Mouse (Mus musculus) ES-E14 (cell line): ENCODE results near the gene C2cd2l. TPM values are rescaled to one million over a fixed set of nuclear protein-coding genes. Genes with fewer than 3 reads are reported as not detected.

Experiments
- DNase-seq: peaks from one replicate; pipeline ENCODE4 v3.0.0-alpha.2; 2013; ENCODE audit warnings: low read depth, low spot score
- H3K27ac ChIP-seq: 2 replicates; pipeline ENCODE4 v1.5.1; 2012; ENCODE audit warnings: low read depth, mild to moderate bottlenecking, low read length, moderate library complexity, mixed read lengths; ENCODE audit not compliant: poor library complexity, insufficient read depth, severe bottlenecking
- H3K36me3 ChIP-seq: 2 replicates; pipeline ENCODE4 v1.6.1; 2012; ENCODE audit warnings: mild to moderate bottlenecking, low read length, moderate library complexity, mixed read lengths; ENCODE audit not compliant: control insufficient read depth, poor library complexity, insufficient read depth, severe bottlenecking
- H3K4me1 ChIP-seq, 2 experiments: fragments of 150-350 bp in 1 of 2; sonication (generic) in 1 of 2; 2 replicates each; pipeline ENCODE4 v1.6.1; 2012; ENCODE audit warnings: low read length in 2 of 2, mild to moderate bottlenecking in 1 of 2, mixed read lengths in 1 of 2; ENCODE audit not compliant: control insufficient read depth in 2 of 2, insufficient read depth in 2 of 2, poor library complexity in 1 of 2
- H3K4me3 ChIP-seq, 2 experiments: fragments of 150-350 bp in 1 of 2; sonication (generic) in 1 of 2; 2 replicates each; pipeline ENCODE4 v1.5.1; 2012; ENCODE audit warnings: low read length in 2 of 2, low read depth in 1 of 2, mild to moderate bottlenecking in 1 of 2, mixed read lengths in 1 of 2; ENCODE audit not compliant: insufficient read depth in 1 of 2, poor library complexity in 1 of 2, severe bottlenecking in 1 of 2
- H3K9ac ChIP-seq: 2 replicates; pipeline ENCODE4 v1.6.1; 2012; ENCODE audit warnings: low read depth, mild to moderate bottlenecking, low read length, mixed read lengths; ENCODE audit not compliant: poor library complexity, insufficient read depth, severe bottlenecking
- H3K9me3 ChIP-seq: fragments of 150-350 bp; sonication (generic); 2 replicates; pipeline ENCODE4 v1.6.1; 2012; ENCODE audit warnings: low read depth, mild to moderate bottlenecking, low read length; ENCODE audit not compliant: control insufficient read depth, insufficient read depth
- CHD2 ChIP-seq: IDR thresholded peaks from 2 replicates; pipeline ENCODE4 v1.6.1; 2014; ENCODE audit warnings: mild to moderate bottlenecking, low read depth, low read length, inconsistent platforms
- HCFC1 ChIP-seq: IDR thresholded peaks from 2 replicates; pipeline ENCODE4 v1.6.1; 2012; ENCODE audit warnings: low read length, inconsistent platforms, borderline replicate concordance; ENCODE audit not compliant: insufficient read depth
- MAFK ChIP-seq: IDR thresholded peaks from 2 replicates; pipeline ENCODE4 v1.6.1; 2014; ENCODE audit warnings: mild to moderate bottlenecking, low read depth, low read length, inconsistent platforms; ENCODE audit not compliant: insufficient read depth
- ZC3H11A ChIP-seq: IDR thresholded peaks from 2 replicates; pipeline ENCODE4 v1.6.1; 2012; ENCODE audit warnings: low read depth, mild to moderate bottlenecking, inconsistent platforms, low read length, borderline replicate concordance
- ZNF384 ChIP-seq: IDR thresholded peaks from 2 replicates; pipeline ENCODE4 v1.6.1; 2012; ENCODE audit warnings: low read depth, low read length, inconsistent platforms
- in situ Hi-C, 2 experiments: fragments of 600-800 bp; cut with MboI; formaldehyde crosslinking; loops; one replicate each; pipeline ENCODE4 v1.15.1; 2025; ENCODE audit warnings: low sequenced_read_pairs in 2 of 2, inconsistent platforms in 1 of 2; ENCODE audit not compliant: unreplicated experiment in 2 of 2
- total RNA-seq: library from RNA; depleted of rRNA; stranded (reverse); fragments of 300-350 nt; gene quantifications from 2 replicates; pipeline ENCODE4 v1.2.3, GENCODE M21; 2012

The C2cd2l gene
- total RNA-seq, 1 experiment = 13.9 TPM

DNA sequence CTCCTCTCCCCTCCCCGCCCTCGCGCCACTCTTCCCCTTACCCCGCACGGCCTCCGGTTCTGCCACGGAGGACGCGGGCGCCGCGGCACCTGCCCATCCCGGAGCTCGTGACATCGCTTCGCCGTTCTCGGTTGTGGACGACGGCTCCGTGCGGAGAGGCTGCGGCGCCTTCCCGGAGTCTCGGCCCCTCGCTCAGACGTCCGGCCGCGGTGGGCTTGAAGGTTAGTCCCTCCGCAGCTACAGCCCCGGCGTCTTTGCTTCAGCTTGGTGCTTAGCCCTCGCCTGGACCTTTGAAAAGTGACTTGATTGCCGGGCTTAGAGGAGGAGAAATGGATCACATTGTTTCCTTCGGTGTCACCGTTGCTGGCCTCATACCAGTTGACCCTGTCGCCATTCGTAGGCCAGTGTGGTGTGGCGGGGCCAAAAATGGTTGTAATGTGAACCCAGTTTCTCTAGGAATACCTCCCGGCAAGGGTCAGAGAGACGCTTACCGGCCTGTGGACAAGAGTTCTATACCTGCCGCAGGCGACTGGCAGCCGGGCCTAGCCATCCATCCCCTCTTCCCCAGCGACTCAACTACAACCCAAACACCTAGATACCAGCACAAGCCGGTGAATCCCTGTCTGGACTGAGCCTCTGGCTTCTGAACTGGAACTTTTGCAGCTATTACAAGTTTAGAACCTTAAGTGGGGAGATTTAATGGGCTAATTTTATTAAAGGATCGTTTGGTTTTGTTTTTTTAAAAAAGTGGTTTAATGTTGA is 15.4 kb upstream of the C2cd2l start:
- no peaks in the 10 kb centered on the region for H3K9me3 ChIP-seq
- peaks cover 0 to 7% of the 10 kb centered on the region in 2 experiments; a peak in 1 of 4 replicates for H3K4me1 ChIP-seq
- peaks cover 27% of the 10 kb centered on the region for H3K36me3 ChIP-seq
- peak overlapping the region; percentile 89 to 91 for H3K4me3 ChIP-seq
- TF ChIP-seq ZNF384 = no peak
- no peak for TF ChIP-seq MAFK
- TF ChIP-seq ZC3H11A = no peak
- no peak for TF ChIP-seq HCFC1
- TF ChIP-seq CHD2 = no peak
- H3K27ac ChIP-seq = peak overlapping the region; percentile 86
- no peak for DNase-seq
- in situ Hi-C loops = no loop called here
- H3K9ac ChIP-seq = peak overlapping the region; percentile 92

DNA sequence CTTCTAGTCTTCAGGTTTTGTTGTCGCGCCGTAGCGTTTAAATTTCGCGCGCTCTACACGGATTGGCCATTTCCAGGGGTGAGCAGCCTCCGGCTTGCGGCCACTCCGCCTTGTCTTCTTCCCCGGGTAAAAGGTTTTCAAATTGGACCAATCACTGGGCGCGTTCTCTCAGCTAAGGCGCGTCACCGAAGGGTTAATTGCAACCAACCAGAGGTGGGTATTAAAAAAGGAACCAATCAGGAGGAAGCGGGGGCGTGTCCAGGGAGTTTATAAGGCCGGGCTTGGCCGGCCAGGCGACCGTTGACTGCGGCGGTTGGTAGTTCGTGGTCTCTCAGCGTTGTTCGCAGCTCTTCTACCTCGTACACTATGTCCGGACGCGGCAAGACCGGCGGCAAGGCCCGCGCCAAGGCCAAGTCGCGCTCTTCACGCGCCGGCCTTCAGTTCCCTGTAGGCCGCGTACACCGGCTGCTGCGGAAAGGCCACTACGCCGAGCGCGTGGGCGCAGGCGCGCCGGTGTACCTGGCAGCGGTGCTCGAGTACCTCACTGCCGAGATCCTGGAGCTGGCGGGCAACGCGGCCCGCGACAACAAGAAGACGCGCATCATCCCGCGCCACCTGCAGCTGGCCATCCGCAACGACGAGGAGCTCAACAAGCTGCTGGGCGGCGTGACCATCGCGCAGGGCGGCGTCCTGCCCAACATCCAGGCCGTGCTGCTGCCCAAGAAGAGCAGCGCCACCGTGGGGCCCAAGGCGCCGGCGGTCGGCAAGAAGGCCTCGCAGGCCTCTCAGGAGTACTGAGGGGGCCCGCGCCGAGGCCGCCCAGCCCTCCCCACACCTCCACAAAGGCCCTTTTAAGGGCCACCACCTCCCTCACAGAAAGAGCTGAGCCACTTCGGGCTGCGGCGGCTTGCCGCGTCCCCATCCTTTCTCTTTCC is 14.6 kb upstream of the C2cd2l start, which contains the start of gene H2afx:
TSS of gene H2afx (plus strand) at position 299 of the 935 bp plus-strand sequence.
- DNase-seq = peak; percentile 98
- H3K4me1 ChIP-seq = peaks cover 0 to 7% of the 10 kb centered on the region in 2 experiments; a peak in 1 of 4 replicates
- no peak for TF ChIP-seq ZC3H11A
- TF ChIP-seq HCFC1 = peak; percentile 58; the same call in 1 of the 2 replicates
- peak; percentile 84 for TF ChIP-seq CHD2
- peak within 1 kb of the TSS; percentile 92 for H3K9ac ChIP-seq
- H3K36me3 ChIP-seq = peaks cover 27% of the 10 kb centered on the region
- in situ Hi-C loops = no loop called here
- H3K27ac ChIP-seq = peak within 1 kb of the TSS; percentile 87
- no peaks in the 10 kb centered on the region for H3K9me3 ChIP-seq
- H3K4me3 ChIP-seq = peak within 1 kb of the TSS; percentile 89 to 91

GRCm38 (mm10) chr9:44332918-44333638 is 13.0 kb upstream of the C2cd2l start:
- DNase-seq = peak; percentile 56
- H3K4me3 ChIP-seq = peak overlapping the region; percentile 48 to 54; a peak in 3 of 4 replicates
- no peak overlapping the region for H3K9ac ChIP-seq
- H3K36me3 ChIP-seq = peaks cover 30% of the 10 kb centered on the region
- no peaks in the 10 kb centered on the region for H3K9me3 ChIP-seq
- H3K27ac ChIP-seq = peak overlapping the region; percentile 87; the same call in 1 of the 2 replicates
- peaks cover 0 to 7% of the 10 kb centered on the region in 2 experiments; a peak in 1 of 4 replicates for H3K4me1 ChIP-seq
- TF ChIP-seq ZC3H11A = no peak
- no peak for TF ChIP-seq CHD2
- no peak for TF ChIP-seq MAFK
- TF ChIP-seq HCFC1 = no peak
- TF ChIP-seq ZNF384 = no peak
- in situ Hi-C loops = no loop called here

DNA sequence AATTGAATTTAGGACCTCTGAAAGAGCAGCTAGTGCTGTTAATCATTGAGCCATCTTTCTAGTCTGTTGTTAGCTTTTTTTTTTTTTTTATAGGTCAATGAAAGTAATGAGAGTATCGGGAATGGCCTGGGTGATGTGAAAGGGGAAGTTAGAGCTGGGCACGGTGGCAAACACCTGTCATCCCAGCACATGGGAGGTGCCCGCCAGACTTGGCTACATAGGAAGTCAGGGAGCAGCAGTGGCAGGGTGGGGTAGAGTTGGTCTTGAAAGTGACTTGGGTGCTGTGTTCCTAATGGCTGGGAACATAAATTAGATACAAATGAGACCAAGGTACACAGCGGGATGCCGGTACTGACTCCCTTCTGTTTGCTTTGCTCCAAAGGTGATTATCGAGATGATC is 10.7 kb upstream of the C2cd2l start:
- H3K36me3 ChIP-seq = peaks cover 19% of the 10 kb centered on the region; the same call in 1 of the 2 replicates
- H3K4me1 ChIP-seq = peaks cover 0 to 6% of the 10 kb centered on the region in 2 experiments; a peak in 1 of 4 replicates
- DNase-seq = no peak
- no peak overlapping the region for H3K4me3 ChIP-seq
- H3K9ac ChIP-seq = no peak overlapping the region
- in situ Hi-C loops = no loop called here
- H3K9me3 ChIP-seq = no peaks in the 10 kb centered on the region
- no peak overlapping the region for H3K27ac ChIP-seq
- no peak for TF ChIP-seq ZC3H11A
- TF ChIP-seq ZNF384 = no peak
- TF ChIP-seq CHD2 = no peak
- no peak for TF ChIP-seq MAFK
- TF ChIP-seq HCFC1 = no peak
